Mouse (Mus musculus) lung, embryonic 15.5 days (tissue): ENCODE measurements at regions not wholly inside any gene's neighbourhood (a gene's known extent, or its start where the extent isn't known, plus 50 kb on each side); places are given as distances from the start of the nearest gene placed in this dataset.

ENCODE experiments used
- ATAC-seq: fragments of 200-750 bp; cut with Nextera tagmentation; 2 replicates; pipeline ENCODE4 v1.8.0; 2017; ENCODE audit warnings: moderate number of reproducible peaks, borderline replicate concordance; ENCODE audit not compliant: low FRiP score, low TSS enrichment; ENCODE audit errors: extremely low read depth
- H3K27ac ChIP-seq: fragments of 300-500 bp; sonication (generic); 2 replicates; pipeline ENCODE4 v1.5.1; 2015; ENCODE audit warnings: moderate library complexity, mild to moderate bottlenecking, inconsistent platforms
- H3K27me3 ChIP-seq: fragments of 300-500 bp; sonication (generic); 2 replicates; pipeline ENCODE4 v1.6.1; 2015; ENCODE audit warnings: inconsistent platforms
- H3K36me3 ChIP-seq: fragments of 300-500 bp; sonication (generic); 2 replicates; pipeline ENCODE4 v1.6.1; 2015; ENCODE audit warnings: inconsistent platforms
- H3K4me1 ChIP-seq: fragments of 300-500 bp; sonication (generic); 2 replicates; pipeline ENCODE4 v1.6.1; 2015; ENCODE audit warnings: inconsistent platforms
- H3K4me2 ChIP-seq: fragments of 300-500 bp; sonication (generic); 2 replicates; pipeline ENCODE4 v1.6.1; 2015; ENCODE audit warnings: inconsistent platforms, mild to moderate bottlenecking, moderate library complexity
- H3K4me3 ChIP-seq: fragments of 300-500 bp; sonication (generic); 2 replicates; pipeline ENCODE4 v1.5.1; 2015; ENCODE audit warnings: mild to moderate bottlenecking, inconsistent platforms
- H3K9ac ChIP-seq: fragments of 300-500 bp; sonication (generic); 2 replicates; pipeline ENCODE4 v1.6.1; 2015; ENCODE audit warnings: inconsistent platforms
- H3K9me3 ChIP-seq: fragments of 300-500 bp; sonication (generic); 2 replicates; pipeline ENCODE4 v1.6.1; 2016; ENCODE audit warnings: inconsistent platforms
- WGBS: fragments of 180-500 bp; shearing (Covaris S2); methylation state at CpG from one replicate; pipeline ENCODE4 v1.1.7; 2015; 5-methylcytosine and 5-hydroxymethylcytosine counted together

- no peak overlapping the region for H3K27ac ChIP-seq
- H3K4me3 ChIP-seq: no peak overlapping the region
- H3K4me1 ChIP-seq: no peaks in the 10 kb centered on the region
- H3K27me3 ChIP-seq: no peaks in the 10 kb centered on the region
- no peaks in the 10 kb centered on the region for H3K9me3 ChIP-seq
- no peak overlapping the region for H3K4me2 ChIP-seq
- no peaks in the 10 kb centered on the region for H3K36me3 ChIP-seq
- WGBS: 78% methylated on average over 4 of the region's 4 CpGs
- ATAC-seq: no peak
- no peak overlapping the region for H3K9ac ChIP-seq
Observed at GRCm38 (mm10) chr3:19747361-19747760, 118.9 kb upstream of the 1700064H15Rik start.

GRCm38 (mm10) chr3:19751946-19752345, 123.5 kb upstream of the 1700064H15Rik start:
- no peaks in the 10 kb centered on the region for H3K36me3 ChIP-seq
- no peak for ATAC-seq
- 80% methylated on average over 3 of the region's 3 CpGs for WGBS

GRCm38 (mm10) chr3:19754011-19754410, 125.5 kb upstream of the 1700064H15Rik start:
- no peak overlapping the region for H3K27ac ChIP-seq
- ATAC-seq: no peak
- H3K4me1 ChIP-seq: no peaks in the 10 kb centered on the region
- no peaks in the 10 kb centered on the region for H3K36me3 ChIP-seq
- H3K9me3 ChIP-seq: no peaks in the 10 kb centered on the region
- H3K4me2 ChIP-seq: no peak overlapping the region
- no peak overlapping the region for H3K9ac ChIP-seq
- 59% methylated on average over 1 of the region's 1 CpGs for WGBS
- H3K27me3 ChIP-seq: no peaks in the 10 kb centered on the region
- no peak overlapping the region for H3K4me3 ChIP-seq

More at GRCm38 (mm10) chr3:19751946-19752345, 123.5 kb upstream of the 1700064H15Rik start:
- Histone ChIP-seq H3K9ac (no peak overlapping the region), H3K4me1 (no peaks in the 10 kb centered on the region), H3K27me3 (no peaks in the 10 kb centered on the region), H3K4me3 (no peak overlapping the region), H3K9me3 (no peaks in the 10 kb centered on the region), H3K4me2 (no peak overlapping the region), H3K27ac (no peak overlapping the region)

- Histone ChIP-seq H3K4me1 (no peaks in the 10 kb centered on the region), H3K27me3 (no peaks in the 10 kb centered on the region), H3K9ac (no peak overlapping the region), H3K4me2 (no peak overlapping the region), H3K27ac (no peak overlapping the region), H3K36me3 (no peaks in the 10 kb centered on the region), H3K4me3 (no peak overlapping the region), H3K9me3 (no peaks in the 10 kb centered on the region)
- 66% methylated on average over 2 of the region's 2 CpGs for WGBS
- ATAC-seq: no peak
Observed at GRCm38 (mm10) chr3:19754636-19755035, 126.2 kb upstream of the 1700064H15Rik start.

- Histone ChIP-seq H3K9me3 (no peaks in the 10 kb centered on the region), H3K4me1 (no peaks in the 10 kb centered on the region), H3K4me2 (no peak overlapping the region), H3K27me3 (no peaks in the 10 kb centered on the region), H3K9ac (no peak overlapping the region), H3K4me3 (no peak overlapping the region), H3K27ac (no peak overlapping the region), H3K36me3 (no peaks in the 10 kb centered on the region)
- no peak for ATAC-seq
- 44% methylated on average over 3 of the region's 3 CpGs for WGBS
Observed at GRCm38 (mm10) chr3:19755136-19755535, 126.7 kb upstream of the 1700064H15Rik start.

- Histone ChIP-seq H3K4me2 (no peak overlapping the region), H3K4me1 (no peaks in the 10 kb centered on the region), H3K27me3 (no peaks in the 10 kb centered on the region), H3K36me3 (no peaks in the 10 kb centered on the region), H3K9me3 (no peaks in the 10 kb centered on the region), H3K27ac (no peak overlapping the region), H3K4me3 (no peak overlapping the region), H3K9ac (no peak overlapping the region)
- no peak for ATAC-seq
- 67% methylated on average over 1 of the region's 1 CpGs for WGBS
Observed at GRCm38 (mm10) chr3:19798543-19799106, 158.2 kb upstream of the Cp start.

- Histone ChIP-seq H3K36me3 (no peaks in the 10 kb centered on the region), H3K9me3 (no peaks in the 10 kb centered on the region), H3K4me1 (no peaks in the 10 kb centered on the region), H3K9ac (no peak overlapping the region), H3K4me2 (no peak overlapping the region), H3K27ac (no peak overlapping the region), H3K27me3 (no peaks in the 10 kb centered on the region), H3K4me3 (no peak overlapping the region)
- WGBS: 44% methylated on average over 3 of the region's 3 CpGs
- no peak for ATAC-seq
Observed at GRCm38 (mm10) chr3:19810034-19810433, 146.8 kb upstream of the Cp start.

GRCm38 (mm10) chr3:19824904-19825303, 131.9 kb upstream of the Cp start:
- no peak overlapping the region for H3K4me3 ChIP-seq
- H3K4me2 ChIP-seq: no peak overlapping the region
- H3K9ac ChIP-seq: no peak overlapping the region
- no peak overlapping the region for H3K27ac ChIP-seq
- no peaks in the 10 kb centered on the region for H3K9me3 ChIP-seq
- H3K27me3 ChIP-seq: no peaks in the 10 kb centered on the region
- no peak for ATAC-seq
- WGBS: 81% methylated on average over 1 of the region's 1 CpGs
- no peaks in the 10 kb centered on the region for H3K36me3 ChIP-seq
- H3K4me1 ChIP-seq: no peaks in the 10 kb centered on the region

- no peak overlapping the region for H3K4me2 ChIP-seq
- no peak overlapping the region for H3K4me3 ChIP-seq
- no peak for ATAC-seq
- 84% methylated on average over 5 of the region's 5 CpGs for WGBS
- no peak overlapping the region for H3K9ac ChIP-seq
- no peaks in the 10 kb centered on the region for H3K36me3 ChIP-seq
- H3K27me3 ChIP-seq: no peaks in the 10 kb centered on the region
- H3K4me1 ChIP-seq: no peaks in the 10 kb centered on the region
- H3K27ac ChIP-seq: no peak overlapping the region
- H3K9me3 ChIP-seq: no peaks in the 10 kb centered on the region
Observed at GRCm38 (mm10) chr3:19828518-19829246, 128.2 kb upstream of the Cp start.

GRCm38 (mm10) chr3:19829752-19830151, 127.1 kb upstream of the Cp start:
- no peak for ATAC-seq
- no peaks in the 10 kb centered on the region for H3K27me3 ChIP-seq
- WGBS: 77% methylated on average over 2 of the region's 2 CpGs

GRCm38 (mm10) chr3:19848031-19848735, 108.7 kb upstream of the Cp start:
- Histone ChIP-seq H3K9me3 (no peaks in the 10 kb centered on the region), H3K9ac (no peak overlapping the region), H3K27me3 (no peaks in the 10 kb centered on the region), H3K27ac (no peak overlapping the region), H3K36me3 (no peaks in the 10 kb centered on the region), H3K4me2 (no peak overlapping the region), H3K4me1 (no peaks in the 10 kb centered on the region), H3K4me3 (no peak overlapping the region)
- WGBS: 79% methylated on average over 6 of the region's 6 CpGs
- no peak for ATAC-seq

More at GRCm38 (mm10) chr3:19829752-19830151, 127.1 kb upstream of the Cp start:
- no peak overlapping the region for H3K9ac ChIP-seq
- H3K27ac ChIP-seq: no peak overlapping the region
- no peak overlapping the region for H3K4me3 ChIP-seq
- H3K36me3 ChIP-seq: no peaks in the 10 kb centered on the region
- no peaks in the 10 kb centered on the region for H3K4me1 ChIP-seq
- H3K9me3 ChIP-seq: no peaks in the 10 kb centered on the region
- no peak overlapping the region for H3K4me2 ChIP-seq

- ATAC-seq: no peak
- H3K4me2 ChIP-seq: no peak overlapping the region
- no peaks in the 10 kb centered on the region for H3K9me3 ChIP-seq
- H3K9ac ChIP-seq: no peak overlapping the region
- H3K4me3 ChIP-seq: no peak overlapping the region
- no peak overlapping the region for H3K27ac ChIP-seq
- 55% methylated on average over 1 of the region's 1 CpGs for WGBS
- no peaks in the 10 kb centered on the region for H3K36me3 ChIP-seq
- H3K27me3 ChIP-seq: no peaks in the 10 kb centered on the region
- no peaks in the 10 kb centered on the region for H3K4me1 ChIP-seq
Observed at GRCm38 (mm10) chr3:19848736-19849269, 108.1 kb upstream of the Cp start.
